Mouse (Mus musculus): ENCODE measurements around the gene Sema3e.

DNA sequence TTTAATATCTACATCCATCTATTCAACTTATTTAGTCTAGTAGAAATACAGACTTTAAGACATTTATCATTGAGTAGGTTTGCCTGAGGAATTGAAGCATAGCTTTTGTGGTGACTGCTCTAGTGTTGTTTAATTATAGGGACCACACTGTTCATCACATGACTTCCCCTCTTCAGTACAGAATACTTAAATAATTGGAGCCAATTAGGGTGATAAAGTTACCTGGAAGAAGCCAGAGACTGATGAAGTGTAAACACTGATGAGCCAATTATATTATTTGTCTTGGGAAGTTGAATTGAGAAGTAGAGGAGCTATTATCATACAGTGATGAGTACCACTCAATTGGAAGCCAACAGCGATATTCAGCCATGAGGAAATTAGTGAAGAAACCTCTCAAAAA, 113.6 kb downstream of the Sema3e start:
- TF ChIP-seq CTCF (IDR thresholded peaks at IDR 0.05; ENCODE audit: low read depth), result no peak
- no peak for TF ChIP-seq EP300 (IDR thresholded peaks at IDR 0.05; ENCODE audit: low read depth)
